Mouse (Mus musculus): ENCODE results near the gene Timmdc1. TPM values are rescaled to one million over a fixed set of nuclear protein-coding genes. Genes with fewer than 3 reads are reported as not detected.

The Timmdc1 gene
- polyA plus RNA-seq, 1 experiment from 2014 or later: 22.6 TPM

DNA sequence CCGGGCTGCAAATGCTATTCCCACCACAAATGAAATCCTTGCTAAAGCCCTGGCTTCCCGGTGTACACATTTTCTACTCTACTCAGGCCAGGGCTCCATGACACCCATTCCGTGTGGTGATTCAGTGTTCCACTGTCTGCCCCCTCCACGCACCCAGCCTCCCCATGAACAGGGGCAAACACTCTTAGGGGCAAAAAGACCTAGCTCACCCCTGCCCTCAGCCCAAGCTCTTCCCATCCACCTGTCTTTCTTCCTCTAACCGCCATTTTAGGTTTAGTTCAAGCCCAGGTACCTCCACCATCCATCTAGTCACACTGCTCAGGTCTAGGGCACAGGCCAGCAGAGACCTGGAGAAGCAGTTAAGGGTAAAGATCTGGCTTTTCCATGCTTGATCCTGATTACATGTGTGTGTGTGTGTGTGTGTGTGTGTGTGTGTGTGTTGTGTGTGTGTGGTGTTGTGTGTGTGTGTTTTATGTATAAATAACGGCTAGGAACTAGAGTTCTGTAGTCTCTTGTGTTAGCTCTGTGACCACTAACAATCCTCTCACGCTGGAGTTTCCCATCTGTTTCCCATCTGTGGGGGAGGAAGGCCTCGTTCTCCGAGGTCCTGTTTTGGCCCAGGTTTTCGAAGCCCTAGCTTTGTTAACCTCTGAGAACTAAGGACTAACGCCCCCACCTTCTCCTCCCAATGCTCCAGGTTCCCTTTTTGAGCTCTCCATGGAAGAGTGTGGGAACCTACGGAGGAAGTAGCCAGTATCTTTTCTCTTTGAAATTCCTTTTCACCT lies 70.8 kb downstream of the Timmdc1 start:
- peak; percentile 6 for ATAC-seq
- Histone ChIP-seq H3K9ac (ENCODE audit: low read depth, low read length) (peak overlapping the region; percentile 98), H3K4me1 (ENCODE audit: control insufficient read depth, insufficient read depth, low read length) (peaks cover 4% of the 10 kb centered on the region; the same call in 1 of the 2 replicates), H3K9me3 (ENCODE audit: control insufficient read depth, low read length) (no peaks in the 10 kb centered on the region), H3K36me3 (ENCODE audit: control insufficient read depth, insufficient read depth, low read length) (peaks cover 11% of the 10 kb centered on the region), H3K27ac (ENCODE audit: low read length) (peak overlapping the region; percentile 96; the same call in 1 of the 2 replicates), H3K4me2 (ENCODE audit: low read depth, low read length) (peak overlapping the region; percentile 56), H3K4me3 (ENCODE audit: low read length) (peak overlapping the region; percentile 85), H3K27me3 (replicated peaks; ENCODE audit: control insufficient read depth, insufficient read depth, low read length) (no peaks in the 10 kb centered on the region)
- WGBS: 42% methylated on average over 12 of the region's 12 CpGs

- H3K4me3 ChIP-seq (ENCODE audit: low read length): no peak overlapping the region
- H3K4me1 ChIP-seq (ENCODE audit: control insufficient read depth, insufficient read depth, low read length): peaks cover 4% of the 10 kb centered on the region; the same call in 1 of the 2 replicates
- no peak overlapping the region for H3K9ac ChIP-seq (ENCODE audit: low read depth, low read length)
- 90% methylated on average over 7 of the region's 7 CpGs for WGBS
- H3K27ac ChIP-seq (ENCODE audit: low read length): no peak overlapping the region
- no peaks in the 10 kb centered on the region for H3K9me3 ChIP-seq (ENCODE audit: control insufficient read depth, low read length)
- no peak overlapping the region for H3K4me2 ChIP-seq (ENCODE audit: low read depth, low read length)
- H3K36me3 ChIP-seq (ENCODE audit: control insufficient read depth, insufficient read depth, low read length): peaks cover 13% of the 10 kb centered on the region
- no peaks in the 10 kb centered on the region for H3K27me3 ChIP-seq (replicated peaks; ENCODE audit: control insufficient read depth, insufficient read depth, low read length)
- ATAC-seq: no peak
These were observed 71.8 kb downstream of the Timmdc1 start for GRCm38 (mm10) chr16:38450707-38451106.

- no peaks in the 10 kb centered on the region for H3K9me3 ChIP-seq (ENCODE audit: control insufficient read depth, low read length)
- WGBS: 94% methylated on average over 12 of the region's 12 CpGs
- ATAC-seq: no peak
- H3K36me3 ChIP-seq (ENCODE audit: control insufficient read depth, insufficient read depth, low read length): peaks cover 20% of the 10 kb centered on the region
- H3K4me1 ChIP-seq (ENCODE audit: control insufficient read depth, insufficient read depth, low read length): peaks cover 4% of the 10 kb centered on the region; the same call in 1 of the 2 replicates
- no peaks in the 10 kb centered on the region for H3K27me3 ChIP-seq (replicated peaks; ENCODE audit: control insufficient read depth, insufficient read depth, low read length)
- H3K27ac ChIP-seq (ENCODE audit: low read length): no peak overlapping the region
- no peak overlapping the region for H3K4me2 ChIP-seq (ENCODE audit: low read depth, low read length)
- no peak overlapping the region for H3K4me3 ChIP-seq (ENCODE audit: low read length)
- H3K9ac ChIP-seq (ENCODE audit: low read depth, low read length): no peak overlapping the region
These were observed 74.0 kb downstream of the Timmdc1 start for GRCm38 (mm10) chr16:38448458-38448857.

Other genes with a start within 250 kb of the Timmdc1 start
- 17.4 and 17.9 TPM in 2 replicates for gene Nr1i2, start 227.8 kb downstream of the Timmdc1 start, polyA plus RNA-seq (2015; fragmentation: Nextera tagmentation; extraction: Ambion mirVana)
- 0.18 and 0.31 TPM in 2 replicates for gene Maats1, start 180.5 kb downstream of the Timmdc1 start, polyA plus RNA-seq (2015; fragmentation: Nextera tagmentation; extraction: Ambion mirVana)
- gene Cox17, start 175.7 kb downstream of the Timmdc1 start, polyA plus RNA-seq (2015; fragmentation: Nextera tagmentation; extraction: Ambion mirVana): 223 and 249 TPM in 2 replicates
- 0.54 and 1.6 TPM in 2 replicates for gene Gm21987, start 175.6 kb downstream of the Timmdc1 start, polyA plus RNA-seq (2015; fragmentation: Nextera tagmentation; extraction: Ambion mirVana)
- 15.0 and 20.2 TPM in 2 replicates for gene Popdc2, start 160.5 kb downstream of the Timmdc1 start, polyA plus RNA-seq (2015; fragmentation: Nextera tagmentation; extraction: Ambion mirVana)
- 1.3 and 1.9 TPM in 2 replicates for gene Pla1a, start 89.5 kb downstream of the Timmdc1 start, polyA plus RNA-seq (2015; fragmentation: Nextera tagmentation; extraction: Ambion mirVana)
- gene Adprh, start 70.0 kb downstream of the Timmdc1 start, polyA plus RNA-seq (2015; fragmentation: Nextera tagmentation; extraction: Ambion mirVana): 85.1 and 88.9 TPM in 2 replicates
- 0.18 and 0.27 TPM in 2 replicates for gene Cd80, start 67.1 kb downstream of the Timmdc1 start, polyA plus RNA-seq (2015; fragmentation: Nextera tagmentation; extraction: Ambion mirVana)
- 31.5 and 33.9 TPM in 2 replicates for gene Poglut1, start 27.6 kb upstream of the Timmdc1 start, polyA plus RNA-seq (2015; fragmentation: Nextera tagmentation; extraction: Ambion mirVana)
- gene Tmem39a, start 36.0 kb upstream of the Timmdc1 start, polyA plus RNA-seq (2015; fragmentation: Nextera tagmentation; extraction: Ambion mirVana): 81.4 and 83.2 TPM in 2 replicates
- 5.7 TPM in 2 replicates for gene Arhgap31, start 190.6 kb upstream of the Timmdc1 start, polyA plus RNA-seq (2015; fragmentation: Nextera tagmentation; extraction: Ambion mirVana)
- gene B4galt4, start 219.6 kb upstream of the Timmdc1 start, polyA plus RNA-seq (2015; fragmentation: Nextera tagmentation; extraction: Ambion mirVana): 21.7 and 22.0 TPM in 2 replicates

Measured in intestine, embryonic 16.5 days (tissue).